Mouse (Mus musculus) embryonic facial prominence, embryonic 10.5 days (tissue): Measurements from ENCODE around the gene Aqp9. TPM values are rescaled to one million over a fixed set of nuclear protein-coding genes. Genes with fewer than 3 reads are reported as not detected.

Experiments
- DNase-seq: peaks from one replicate; pipeline ENCODE4 v3.0.0-alpha.2; 2017; ENCODE audit warnings: low spot score
- H3K27ac ChIP-seq: fragments of 300-500 bp; sonication (generic); replicated peaks from 2 replicates; pipeline ENCODE4 v1.5.1; 2016; ENCODE audit warnings: mild to moderate bottlenecking
- H3K27me3 ChIP-seq: fragments of 300-500 bp; sonication (generic); replicated peaks from 2 replicates; pipeline ENCODE4 v1.6.1; 2016; ENCODE audit warnings: low read depth, mild to moderate bottlenecking; ENCODE audit not compliant: poor library complexity, severe bottlenecking
- H3K36me3 ChIP-seq: fragments of 300-500 bp; sonication (generic); replicated peaks from 2 replicates; pipeline ENCODE4 v1.6.1; 2016; ENCODE audit warnings: mild to moderate bottlenecking, moderate library complexity
- H3K4me1 ChIP-seq: fragments of 300-500 bp; sonication (generic); 2 replicates; pipeline ENCODE4 v1.6.1; 2016
- H3K4me3 ChIP-seq: fragments of 300-500 bp; sonication (generic); 2 replicates; pipeline ENCODE4 v1.5.1; 2016; ENCODE audit warnings: mild to moderate bottlenecking, moderate library complexity
- H3K9me3 ChIP-seq: fragments of 300-500 bp; sonication (generic); 2 replicates; pipeline ENCODE4 v1.6.1; 2016; ENCODE audit warnings: mild to moderate bottlenecking
- WGBS: fragments of 180-500 bp; shearing (Covaris S2); methylation state at CpG from one replicate; pipeline ENCODE4 v1.1.7; 2016; 5-methylcytosine and 5-hydroxymethylcytosine counted together
- polyA plus RNA-seq: library from polyadenylated mRNA; unstranded; fragments of >200 nt; fragmentation: Nextera tagmentation; extraction: Ambion mirVana; gene quantifications from 2 replicates; pipeline ENCODE4 v1.2.1, GENCODE M21; 2016

Gene Aqp9
- polyA plus RNA-seq, 1 experiment from 2014 or later, result not detected

DNA sequence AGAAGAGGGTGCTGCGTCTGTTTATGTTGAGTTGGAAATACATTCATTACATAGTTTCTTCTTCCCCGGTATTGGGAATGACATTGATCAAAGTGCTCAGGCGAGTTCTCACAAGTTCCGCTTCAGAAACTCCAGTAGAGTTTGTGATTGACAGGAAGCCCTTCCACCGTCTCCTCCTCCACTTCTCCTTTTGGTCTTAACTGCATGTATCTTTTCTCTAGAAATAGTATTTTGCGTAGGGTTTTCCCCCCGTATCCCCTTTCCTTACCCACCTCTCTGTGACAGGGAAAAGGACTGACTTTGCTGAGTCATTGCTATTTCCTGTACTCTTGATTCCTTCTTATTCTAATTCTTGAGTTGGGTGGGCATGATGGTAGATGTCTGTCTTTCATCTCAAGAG, 18.9 kb upstream of the Aqp9 start:
- DNase-seq, result no peak
- no peaks in the 10 kb centered on the region for H3K27me3 ChIP-seq
- no peaks in the 10 kb centered on the region for H3K36me3 ChIP-seq
- WGBS, result 90% methylated on average over 7 of the region's 7 CpGs
- no peaks in the 10 kb centered on the region for H3K4me1 ChIP-seq
- H3K9me3 ChIP-seq, result no peaks in the 10 kb centered on the region
- H3K27ac ChIP-seq, result no peak overlapping the region
- no peak overlapping the region for H3K4me3 ChIP-seq

DNA sequence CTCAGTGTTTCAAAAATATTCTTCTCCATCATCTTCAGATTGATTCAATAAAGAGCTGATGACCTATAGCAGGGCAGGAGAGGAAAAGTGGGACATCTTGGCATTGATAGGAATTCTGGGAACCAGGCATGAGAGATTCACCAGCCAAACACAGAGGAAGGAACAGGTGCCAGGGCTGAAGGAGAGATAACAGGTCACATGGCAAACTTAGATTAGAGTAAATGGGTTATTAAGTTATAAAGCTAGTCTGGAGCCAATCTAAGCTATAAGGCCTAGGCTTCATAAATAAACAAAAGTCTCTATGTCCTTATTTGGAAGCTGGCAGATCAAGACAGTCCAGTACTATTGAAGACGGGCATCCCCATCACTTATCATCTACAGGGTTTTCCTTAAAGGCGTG, 17.3 kb upstream of the Aqp9 start:
- no peak overlapping the region for H3K4me3 ChIP-seq
- no peaks in the 10 kb centered on the region for H3K27me3 ChIP-seq
- no peaks in the 10 kb centered on the region for H3K9me3 ChIP-seq
- no peaks in the 10 kb centered on the region for H3K4me1 ChIP-seq
- DNase-seq, result no peak
- no peaks in the 10 kb centered on the region for H3K36me3 ChIP-seq
- no peak overlapping the region for H3K27ac ChIP-seq
- 89% methylated on average over 2 of the region's 2 CpGs for WGBS

GRCm38 (mm10) chr9:71185285-71185684, 16.8 kb upstream of the Aqp9 start:
- DNase-seq, result no peak
- H3K4me3 ChIP-seq, result no peak overlapping the region
- no peaks in the 10 kb centered on the region for H3K36me3 ChIP-seq
- no peaks in the 10 kb centered on the region for H3K9me3 ChIP-seq
- H3K27ac ChIP-seq, result no peak overlapping the region
- H3K27me3 ChIP-seq, result no peaks in the 10 kb centered on the region
- no peaks in the 10 kb centered on the region for H3K4me1 ChIP-seq

GRCm38 (mm10) chr9:71179964-71180700, 11.7 kb upstream of the Aqp9 start:
- no peaks in the 10 kb centered on the region for H3K9me3 ChIP-seq
- no peak overlapping the region for H3K4me3 ChIP-seq
- no peak overlapping the region for H3K27ac ChIP-seq
- no peaks in the 10 kb centered on the region for H3K36me3 ChIP-seq
- DNase-seq, result no peak
- 74% methylated on average over 8 of the region's 8 CpGs for WGBS
- no peaks in the 10 kb centered on the region for H3K27me3 ChIP-seq
- H3K4me1 ChIP-seq, result no peaks in the 10 kb centered on the region

DNA sequence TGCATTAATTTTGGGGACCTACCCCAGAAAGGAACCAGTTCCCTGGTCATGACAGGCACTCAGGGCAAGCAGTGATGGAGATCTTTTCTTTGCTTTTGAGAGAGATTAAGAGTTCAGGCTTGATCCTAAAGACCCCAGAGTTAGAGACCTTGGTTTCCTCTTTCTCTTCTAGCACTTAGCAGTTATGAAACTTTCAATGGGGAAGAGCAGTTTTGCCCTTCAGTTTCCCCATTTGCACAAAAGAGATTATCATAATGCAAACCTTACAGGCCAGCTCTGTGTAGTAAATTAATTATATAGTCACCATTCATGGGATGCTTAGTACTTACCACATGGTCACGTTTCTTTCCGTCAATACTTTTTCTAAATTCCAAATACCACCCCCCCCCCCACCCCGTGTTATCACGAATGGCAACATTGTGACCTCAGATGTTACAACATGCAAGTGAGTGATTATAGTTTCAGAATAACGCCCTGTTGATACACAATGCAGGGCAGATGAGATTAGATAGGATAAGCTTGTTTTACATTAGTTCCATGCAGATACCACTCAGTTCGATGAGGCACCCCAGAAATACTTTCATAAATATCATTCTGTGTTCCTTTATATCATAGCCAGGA, 10.9 kb upstream of the Aqp9 start:
- no peak overlapping the region for H3K4me3 ChIP-seq
- H3K36me3 ChIP-seq, result no peaks in the 10 kb centered on the region
- no peaks in the 10 kb centered on the region for H3K4me1 ChIP-seq
- no peaks in the 10 kb centered on the region for H3K27me3 ChIP-seq
- no peak for DNase-seq
- WGBS, result 88% methylated on average over 6 of the region's 6 CpGs
- no peak overlapping the region for H3K27ac ChIP-seq
- H3K9me3 ChIP-seq, result no peaks in the 10 kb centered on the region

GRCm38 (mm10) chr9:71175686-71176085, 7.2 kb upstream of the Aqp9 start:
- 89% methylated on average over 1 of the region's 1 CpGs for WGBS

GRCm38 (mm10) chr9:71174316-71174975, 6.0 kb upstream of the Aqp9 start:
- Histone ChIP-seq H3K9me3 (no peaks in the 10 kb centered on the region), H3K27me3 (0 out of 2 replicates have a peak, but pooled peaks cover under 1% of the 10 kb centered on the region), H3K4me3 (no peak overlapping the region), H3K27ac (no peak overlapping the region), H3K36me3 (no peaks in the 10 kb centered on the region), H3K4me1 (no peaks in the 10 kb centered on the region)
- 83% methylated on average over 5 of the region's 5 CpGs for WGBS
- DNase-seq, result no peak

More at GRCm38 (mm10) chr9:71175686-71176085, 7.2 kb upstream of the Aqp9 start:
- no peaks in the 10 kb centered on the region for H3K4me1 ChIP-seq
- no peak for DNase-seq
- H3K27me3 ChIP-seq, result no peaks in the 10 kb centered on the region
- H3K9me3 ChIP-seq, result no peaks in the 10 kb centered on the region
- no peak overlapping the region for H3K27ac ChIP-seq
- H3K36me3 ChIP-seq, result no peaks in the 10 kb centered on the region
- no peak overlapping the region for H3K4me3 ChIP-seq

GRCm38 (mm10) chr9:71173533-71173932, 5.1 kb upstream of the Aqp9 start:
- Histone ChIP-seq H3K4me1 (peaks cover 4% of the 10 kb centered on the region), H3K36me3 (no peaks in the 10 kb centered on the region), H3K27me3 (0 out of 2 replicates have a peak, but pooled peaks cover 5% of the 10 kb centered on the region), H3K27ac (no peak overlapping the region), H3K9me3 (no peaks in the 10 kb centered on the region), H3K4me3 (no peak overlapping the region)
- WGBS, result 65% methylated on average over 9 of the region's 9 CpGs
- no peak for DNase-seq

DNA sequence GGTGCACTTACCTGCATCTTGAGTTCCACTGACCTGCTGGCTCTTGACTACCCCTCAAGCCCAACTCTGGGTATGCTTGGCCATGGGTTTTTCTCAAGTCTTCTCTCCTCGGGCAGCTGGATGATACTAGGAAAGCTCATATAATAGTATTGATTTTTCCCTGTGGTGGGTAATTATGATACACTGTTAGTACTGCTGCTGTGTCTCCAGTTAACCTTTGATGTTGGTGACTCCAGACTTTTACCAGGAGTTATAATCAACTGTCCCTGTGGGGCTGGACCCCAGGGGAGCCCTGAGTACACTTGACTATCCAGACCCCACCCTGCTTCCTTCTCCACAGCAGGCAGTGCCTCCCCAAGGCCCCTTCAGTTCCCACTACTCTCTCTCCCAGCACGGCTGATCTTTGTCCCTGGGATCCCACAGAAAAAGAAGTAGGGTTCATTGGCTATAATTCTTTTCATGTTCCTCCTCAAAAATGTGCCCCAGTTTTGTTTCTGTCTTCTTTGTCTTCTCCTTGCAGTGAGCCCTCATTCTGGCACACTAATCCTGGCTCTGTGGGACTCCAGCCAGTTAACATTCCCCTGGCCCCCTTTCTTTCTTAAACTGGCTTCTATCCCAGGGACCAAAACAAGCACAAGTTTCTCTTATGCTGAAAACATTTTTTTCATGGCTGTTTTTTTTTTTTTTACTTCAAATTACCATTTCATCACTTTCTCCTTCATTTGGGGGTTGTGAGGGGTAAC, 838 bp downstream of the Aqp9 start:
- Histone ChIP-seq H3K4me3 (no peak overlapping the region), H3K9me3 (no peaks in the 10 kb centered on the region), H3K4me1 (peaks cover 13% of the 10 kb centered on the region), H3K27ac (no peak overlapping the region), H3K36me3 (no peaks in the 10 kb centered on the region), H3K27me3 (0 out of 2 replicates have a peak, but pooled peaks cover 5% of the 10 kb centered on the region)
- 39% methylated on average over 2 of the region's 2 CpGs for WGBS
- DNase-seq, result no peak

- DNase-seq, result no peak
- peaks cover 13% of the 10 kb centered on the region for H3K4me1 ChIP-seq
- H3K4me3 ChIP-seq, result no peak overlapping the region
- H3K36me3 ChIP-seq, result no peaks in the 10 kb centered on the region
- H3K27ac ChIP-seq, result no peak overlapping the region
- WGBS, result 71% methylated on average over 5 of the region's 5 CpGs
- H3K27me3 ChIP-seq, result 0 out of 2 replicates have a peak, but pooled peaks cover 5% of the 10 kb centered on the region
- H3K9me3 ChIP-seq, result no peaks in the 10 kb centered on the region
Observed at GRCm38 (mm10) chr9:71166871-71167465, 1.5 kb downstream of the Aqp9 start.

- H3K27me3 ChIP-seq, result 0 out of 2 replicates have a peak, but pooled peaks cover 5% of the 10 kb centered on the region
- no peak overlapping the region for H3K27ac ChIP-seq
- H3K4me3 ChIP-seq, result no peak overlapping the region
- 90% methylated on average over 5 of the region's 5 CpGs for WGBS
- H3K4me1 ChIP-seq, result peaks cover 13% of the 10 kb centered on the region
- H3K36me3 ChIP-seq, result no peaks in the 10 kb centered on the region
- DNase-seq, result no peak
- no peaks in the 10 kb centered on the region for H3K9me3 ChIP-seq
Observed at GRCm38 (mm10) chr9:71166019-71166705, 2.3 kb downstream of the Aqp9 start.
